Mouse (Mus musculus): Measurements from ENCODE around the gene Olfr341. TPM values are rescaled to one million over a fixed set of nuclear protein-coding genes. Genes with fewer than 3 reads are reported as not detected.

Olfr341 gene
- not detected in 2 replicates for polyA plus RNA-seq (2015; fragmentation: Nextera tagmentation; extraction: Ambion mirVana)

- ATAC-seq (ENCODE audit: low FRiP score): no peak
- no peaks in the 10 kb centered on the region for H3K4me1 ChIP-seq (replicated peaks)
- H3K27me3 ChIP-seq: no peaks in the 10 kb centered on the region
These were observed at the start of gene Olfr341 for GRCm38 (mm10) chr2:36482368-36482767. Olfr341 (minus strand) TSS chr2:36482468.

DNA sequence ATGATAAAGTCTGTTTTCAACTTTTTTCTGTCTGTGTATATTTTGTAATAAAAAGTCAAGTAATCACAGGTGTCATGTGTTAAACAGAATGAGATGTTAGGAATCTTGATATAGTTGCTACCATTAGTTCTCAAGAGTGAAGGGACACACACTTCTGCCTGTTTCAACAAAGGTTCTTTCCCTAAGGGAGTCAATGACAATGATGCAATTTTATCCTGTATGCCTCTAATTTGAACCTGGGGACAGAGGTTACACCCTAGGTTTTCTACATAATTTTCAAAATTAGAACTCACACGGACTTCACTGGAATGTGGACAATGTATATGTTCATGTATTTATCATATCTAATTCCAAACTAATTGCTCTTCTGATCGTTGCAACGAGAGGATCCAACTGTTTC lies 42.4 kb upstream of the Olfr341 start, which contains the start of gene Olfr342:
Gene Olfr342, plus strand, starts transcription at position 301 of the 400 bp plus-strand sequence.
- Histone ChIP-seq H3K36me3 (no peaks in the 10 kb centered on the region), H3K9ac (no peak within 1 kb of the TSS), H3K27me3 (no peaks in the 10 kb centered on the region), H3K4me3 (no peak within 1 kb of the TSS), H3K27ac (no peak within 1 kb of the TSS), H3K9me3 (peaks cover 8% of the 10 kb centered on the region), H3K4me1 (replicated peaks) (no peaks in the 10 kb centered on the region), H3K4me2 (no peak within 1 kb of the TSS)
- 63% methylated on average over 3 of the region's 3 CpGs for WGBS
- no peak for ATAC-seq (ENCODE audit: low FRiP score)

More at GRCm38 (mm10) chr2:36482368-36482767, at the start of gene Olfr341:
- H3K4me2 ChIP-seq: no peak within 1 kb of the TSS
- no peaks in the 10 kb centered on the region for H3K36me3 ChIP-seq
- H3K4me3 ChIP-seq: no peak within 1 kb of the TSS
- H3K27ac ChIP-seq: no peak within 1 kb of the TSS
- H3K9me3 ChIP-seq: peaks cover 11% of the 10 kb centered on the region; the same call in 1 of the 2 replicates
- no peak within 1 kb of the TSS for H3K9ac ChIP-seq

DNA sequence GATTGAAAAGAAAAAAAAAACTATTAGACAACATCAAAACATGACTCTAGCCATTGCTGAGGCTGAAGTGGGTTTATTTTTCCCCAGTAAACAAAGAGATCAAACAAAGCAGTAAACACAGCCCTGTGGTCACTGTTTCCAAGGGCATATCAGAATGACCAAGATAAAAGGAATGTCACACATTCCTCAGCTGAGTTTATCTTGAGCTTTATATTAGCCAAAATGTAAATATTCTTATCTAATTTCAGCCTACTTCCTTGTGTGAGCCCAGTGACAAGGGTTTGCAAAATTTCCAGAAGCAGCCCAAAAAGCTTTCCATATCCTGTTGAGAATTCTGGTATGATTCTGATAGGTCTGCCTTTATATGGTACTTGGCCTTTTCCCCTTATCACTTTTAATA lies 8.6 kb downstream of the Olfr341 start:
- ATAC-seq (ENCODE audit: low FRiP score): no peak
- Histone ChIP-seq H3K27me3 (no peaks in the 10 kb centered on the region), H3K4me3 (no peak overlapping the region)

DNA sequence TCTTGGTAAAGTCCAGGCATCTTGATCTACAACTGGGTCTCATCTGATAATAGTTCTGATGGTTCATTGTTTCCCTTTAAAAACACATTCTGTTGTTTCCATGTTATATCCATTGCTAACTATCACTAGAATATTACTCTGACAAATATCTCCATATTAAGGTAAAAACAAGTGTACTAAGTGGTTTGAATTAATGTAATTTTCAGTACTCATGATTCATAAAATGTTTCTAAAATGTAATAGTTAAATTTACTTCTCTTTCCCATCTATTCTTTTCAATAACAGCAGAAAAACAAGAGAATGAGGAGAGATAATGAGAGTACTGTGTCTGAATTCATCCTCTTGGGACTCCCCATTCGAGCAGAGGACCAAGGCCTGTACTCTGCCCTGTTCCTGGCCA lies 30.0 kb downstream of the Olfr341 start, which contains the start of gene Olfr340:
Gene Olfr340, plus strand, starts transcription at position 301 of the 400 bp plus-strand sequence.
- WGBS: 74% methylated on average over 1 of the region's 1 CpGs
- Histone ChIP-seq H3K4me1 (replicated peaks) (no peaks in the 10 kb centered on the region), H3K4me2 (no peak within 1 kb of the TSS)

More for the DNA sequence above, 8.6 kb downstream of the Olfr341 start:
- Histone ChIP-seq H3K4me2 (no peak overlapping the region), H3K27ac (no peak overlapping the region), H3K9ac (no peak overlapping the region), H3K9me3 (peaks cover 18% of the 10 kb centered on the region), H3K4me1 (replicated peaks) (no peaks in the 10 kb centered on the region), H3K36me3 (no peaks in the 10 kb centered on the region)

More for the DNA sequence above, 30.0 kb downstream of the Olfr341 start, which contains the start of gene Olfr340:
- no peak for ATAC-seq (ENCODE audit: low FRiP score)
- Histone ChIP-seq H3K4me3 (no peak within 1 kb of the TSS), H3K9me3 (peaks cover 22% of the 10 kb centered on the region), H3K27me3 (no peaks in the 10 kb centered on the region), H3K9ac (no peak within 1 kb of the TSS), H3K36me3 (no peaks in the 10 kb centered on the region), H3K27ac (no peak within 1 kb of the TSS)

Other genes starting within 250 kb of the Olfr341 start
- 0.03 TPM in 1 of 2 replicates, not detected in the other for gene Olfr338, start 108.9 kb downstream of the Olfr341 start, polyA plus RNA-seq (2015; fragmentation: Nextera tagmentation; extraction: Ambion mirVana)
- gene Olfr339, start 63.5 kb downstream of the Olfr341 start, polyA plus RNA-seq (2015; fragmentation: Nextera tagmentation; extraction: Ambion mirVana): not detected in 2 replicates
- not detected in 2 replicates for gene Olfr340, start 29.9 kb downstream of the Olfr341 start, polyA plus RNA-seq (2015; fragmentation: Nextera tagmentation; extraction: Ambion mirVana)
- gene Olfr342, start 42.5 kb upstream of the Olfr341 start, polyA plus RNA-seq (2015; fragmentation: Nextera tagmentation; extraction: Ambion mirVana): not detected in 2 replicates
- gene Olfr344, start 84.2 kb upstream of the Olfr341 start, polyA plus RNA-seq (2015; fragmentation: Nextera tagmentation; extraction: Ambion mirVana): not detected in 2 replicates
- gene Olfr345, start 157.6 kb upstream of the Olfr341 start, polyA plus RNA-seq (2015; fragmentation: Nextera tagmentation; extraction: Ambion mirVana): not detected in 2 replicates
- gene Olfr346, start 203.3 kb upstream of the Olfr341 start, polyA plus RNA-seq (2015; fragmentation: Nextera tagmentation; extraction: Ambion mirVana): not detected in 2 replicates
- gene Olfr347, start 249.4 kb upstream of the Olfr341 start, polyA plus RNA-seq (2015; fragmentation: Nextera tagmentation; extraction: Ambion mirVana): not detected in 2 replicates

Measured in hindbrain, embryonic 13.5 days (tissue).